Mouse (Mus musculus) kidney, adult 2 months (tissue): ENCODE measurements around the gene Ptprd. TPM values are rescaled to one million over a fixed set of nuclear protein-coding genes. Genes with fewer than 3 reads are reported as not detected.

ENCODE experiments used
- DNase-seq: peaks from one replicate; pipeline ENCODE4 v3.0.0; 2021
- H3K27ac ChIP-seq: fragments of 200-500 bp; 2 replicates; pipeline ENCODE4 v1.5.1; 2012; ENCODE audit warnings: low read depth, low read length, control low read depth, inconsistent platforms; ENCODE audit not compliant: insufficient read depth
- H3K27me3 ChIP-seq: fragments of 200-500 bp; replicated peaks from 2 replicates; pipeline ENCODE4 v1.6.1; 2012; ENCODE audit warnings: mild to moderate bottlenecking, moderate library complexity, low read length, inconsistent platforms; ENCODE audit not compliant: control insufficient read depth, insufficient read depth
- H3K36me3 ChIP-seq: fragments of 200-500 bp; 2 replicates; pipeline ENCODE4 v1.6.1; 2012; ENCODE audit warnings: mild to moderate bottlenecking, moderate library complexity, low read length, inconsistent platforms; ENCODE audit not compliant: control insufficient read depth, insufficient read depth
- H3K4me1 ChIP-seq: fragments of 200-500 bp; 2 replicates; pipeline ENCODE4 v1.6.1; 2011; ENCODE audit warnings: low read length; ENCODE audit not compliant: control insufficient read depth, insufficient read depth
- H3K4me3 ChIP-seq: fragments of 200-500 bp; 2 replicates; pipeline ENCODE4 v1.5.1; 2011; ENCODE audit warnings: mild to moderate bottlenecking, low read depth, low read length, control low read depth; ENCODE audit not compliant: insufficient read depth
- CTCF ChIP-seq: fragments of 200-500 bp; conservative IDR thresholded peaks from 2 replicates; pipeline ENCODE4 v1.5.1; 2011; ENCODE audit warnings: low read depth, mild to moderate bottlenecking, control low read depth, low read length, moderate library complexity, mixed read lengths; ENCODE audit not compliant: insufficient read depth, insufficient read length
- POLR2A ChIP-seq: fragments of 200-500 bp; IDR thresholded peaks from one replicate; pipeline ENCODE4 v1.6.1; 2011; ENCODE audit warnings: low read depth, low read length, control low read depth
- WGBS: fragments of 180-500 bp; shearing (Covaris S2); methylation state at CpG from one replicate; pipeline ENCODE4 v1.1.7; 2018; 5-methylcytosine and 5-hydroxymethylcytosine counted together
- polyA plus RNA-seq: library from polyadenylated mRNA; depleted of rRNA; stranded (reverse); fragments of >200 nt; gene quantifications from 2 replicates; pipeline ENCODE4 v1.2.3, GENCODE M21; 2012

Ptprd gene
- polyA plus RNA-seq, 1 experiment: 30.0 TPM

DNA sequence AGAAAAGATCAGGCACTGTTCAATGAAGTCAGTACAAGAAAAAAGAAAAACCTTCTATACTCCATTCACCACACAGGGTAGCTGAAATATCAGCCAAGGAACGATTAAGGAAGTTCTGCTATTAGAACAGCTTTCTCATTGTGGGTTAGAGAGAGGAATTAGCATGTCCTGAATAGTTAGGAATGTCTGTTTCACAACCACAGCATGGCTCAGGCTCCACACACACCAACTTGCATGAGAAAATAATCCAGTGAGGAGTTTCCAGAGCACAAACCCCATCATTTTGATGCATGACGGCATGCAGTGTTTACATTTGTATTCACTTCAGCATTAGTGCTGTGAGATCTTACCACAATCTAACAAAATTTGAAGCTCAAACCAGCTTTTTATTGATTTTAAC is 895.1 kb downstream of the Ptprd start:
- no peaks in the 10 kb centered on the region for H3K27me3 ChIP-seq
- no peak overlapping the region for H3K27ac ChIP-seq
- H3K4me1 ChIP-seq: no peaks in the 10 kb centered on the region
- H3K4me3 ChIP-seq: no peak overlapping the region
- no peak for TF ChIP-seq POLR2A
- TF ChIP-seq CTCF: no peak
- WGBS: 63% methylated on average over 2 of the region's 2 CpGs
- no peak for DNase-seq
- no peaks in the 10 kb centered on the region for H3K36me3 ChIP-seq

DNA sequence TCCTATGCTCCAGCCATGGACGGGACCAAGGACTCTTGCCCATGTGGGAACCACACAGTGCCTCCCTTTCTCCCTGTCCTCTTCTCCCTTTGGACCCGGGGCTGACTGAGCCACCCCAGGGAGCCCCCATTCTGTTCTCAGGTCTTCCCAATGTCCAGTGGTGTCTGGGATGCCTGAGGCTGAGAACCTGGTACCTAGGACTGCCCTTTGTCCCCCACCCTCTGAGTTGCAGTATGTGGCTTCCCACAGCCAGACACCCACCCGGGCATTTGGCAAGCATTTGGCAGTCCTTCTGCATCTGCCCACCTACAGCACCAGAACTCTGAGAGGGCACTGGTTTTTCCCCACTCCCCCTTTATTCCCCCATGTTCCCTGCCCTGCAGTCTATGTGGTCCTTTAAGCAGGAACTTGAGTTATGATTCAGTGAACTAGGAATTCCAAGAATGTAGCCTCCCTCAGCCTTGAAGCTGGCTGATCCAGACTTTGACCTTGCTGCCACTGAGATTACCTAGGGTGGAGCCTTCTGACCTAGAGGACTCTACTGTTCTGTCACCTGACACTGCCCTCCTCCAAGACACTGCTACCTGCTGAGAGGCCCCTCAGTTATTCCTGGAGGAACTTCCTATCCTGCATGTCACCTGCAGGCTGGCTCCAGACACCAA is 901.5 kb downstream of the Ptprd start:
- Histone ChIP-seq H3K27ac (peak overlapping the region; percentile 72), H3K36me3 (no peaks in the 10 kb centered on the region), H3K4me3 (no peak overlapping the region), H3K4me1 (peaks cover 2% of the 10 kb centered on the region; the same call in 1 of the 2 replicates), H3K27me3 (no peaks in the 10 kb centered on the region)
- peak; percentile 86 for DNase-seq
- 44% methylated on average over 3 of the region's 3 CpGs for WGBS
- TF ChIP-seq POLR2A (no peak), CTCF (no peak)

GRCm38 (mm10) chr4:77283423-77283822 is 928.3 kb downstream of the Ptprd start:
- TF ChIP-seq CTCF (no peak), POLR2A (no peak)
- Histone ChIP-seq H3K36me3 (no peaks in the 10 kb centered on the region), H3K4me3 (no peak overlapping the region), H3K4me1 (no peaks in the 10 kb centered on the region), H3K27me3 (no peaks in the 10 kb centered on the region), H3K27ac (no peak overlapping the region)
- 89% methylated on average over 1 of the region's 1 CpGs for WGBS
- no peak for DNase-seq

- no peak overlapping the region for H3K4me3 ChIP-seq
- H3K36me3 ChIP-seq: no peaks in the 10 kb centered on the region
- H3K4me1 ChIP-seq: no peaks in the 10 kb centered on the region
- no peak for DNase-seq
- TF ChIP-seq POLR2A: no peak
- no peak for TF ChIP-seq CTCF
- no peaks in the 10 kb centered on the region for H3K27me3 ChIP-seq
- no peak overlapping the region for H3K27ac ChIP-seq
- 79% methylated on average over 4 of the region's 4 CpGs for whole genome bisulfite sequencing
Measured at GRCm38 (mm10) chr4:77277913-77278312, 933.8 kb downstream of the Ptprd start.

DNA sequence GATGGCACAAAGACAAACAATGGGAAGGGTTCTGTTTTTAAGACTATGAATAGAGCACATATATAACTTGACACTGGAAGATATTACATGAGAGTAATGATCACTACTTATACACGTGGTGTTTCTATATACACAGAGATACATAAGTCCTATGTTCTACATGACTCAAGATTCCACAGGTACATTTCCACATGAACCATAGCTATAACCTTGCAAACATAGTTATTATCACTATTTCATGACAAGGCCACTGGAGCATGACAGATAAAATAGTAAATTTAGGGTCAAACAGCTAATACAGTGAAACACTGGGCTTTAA is 951.8 kb downstream of the Ptprd start:
- Histone ChIP-seq H3K27me3 (no peaks in the 10 kb centered on the region), H3K4me1 (no peaks in the 10 kb centered on the region; the same call in 1 of the 2 replicates), H3K4me3 (no peak overlapping the region), H3K36me3 (no peaks in the 10 kb centered on the region), H3K27ac (no peak overlapping the region)
- TF ChIP-seq POLR2A: no peak
- TF ChIP-seq CTCF: no peak
- 73% methylated on average over 1 of the region's 1 CpGs for WGBS
- no peak for DNase-seq

DNA sequence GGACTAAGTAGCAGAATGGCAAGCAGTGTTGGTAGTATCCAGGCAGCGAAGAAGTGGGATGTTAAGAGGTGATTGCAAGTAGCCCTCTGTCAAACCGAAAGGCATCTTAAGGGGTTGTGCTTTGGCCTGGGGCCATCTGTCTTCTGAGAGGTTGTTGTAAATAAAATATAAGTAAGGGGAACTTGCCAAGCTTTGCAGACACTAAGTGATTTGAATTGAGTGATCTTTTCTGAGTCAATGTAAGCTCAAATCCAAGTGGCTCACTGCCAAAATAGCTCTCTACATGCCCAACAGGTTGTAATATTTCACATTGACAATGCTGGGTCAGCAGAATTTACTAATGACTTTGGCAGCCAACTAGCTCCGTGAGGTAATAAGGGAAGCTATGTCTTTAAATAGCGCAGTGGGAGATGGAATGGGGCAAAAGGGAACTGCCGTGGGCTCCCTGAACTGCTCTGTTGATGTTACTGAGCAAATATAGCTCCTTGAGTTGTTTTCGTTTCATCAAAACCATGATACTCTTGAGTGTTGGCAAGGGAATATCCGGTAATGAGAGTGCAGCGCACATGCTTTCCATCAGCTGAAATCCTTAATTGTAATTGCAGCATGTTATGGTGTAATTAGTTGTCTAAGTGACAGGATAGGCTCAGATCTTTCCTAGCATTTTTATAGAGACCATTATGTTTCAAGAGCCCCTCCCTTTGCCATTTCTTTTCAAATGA is 952.4 kb downstream of the Ptprd start:
- TF ChIP-seq POLR2A (no peak), CTCF (no peak)
- 34% methylated on average over 8 of the region's 8 CpGs for WGBS
- DNase-seq: peak; percentile 21

DNA sequence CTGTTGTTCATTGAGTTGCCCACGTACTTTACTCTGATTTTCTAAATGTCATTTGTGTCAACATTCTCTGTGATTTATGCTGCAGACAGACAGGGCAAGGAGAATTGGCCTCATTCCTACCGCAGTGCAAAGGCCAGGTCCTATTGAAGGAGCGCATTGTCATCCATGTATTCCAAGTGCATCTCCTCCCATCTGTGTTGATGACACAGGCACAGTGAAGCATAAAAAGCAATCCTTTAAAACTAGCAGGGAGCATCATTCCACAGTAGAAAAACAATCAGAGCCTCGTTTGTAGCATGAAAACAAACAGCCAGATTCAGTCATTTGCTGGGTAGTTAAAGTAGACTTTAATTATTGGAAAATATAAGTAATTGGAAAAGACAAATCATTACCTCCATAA is 960.6 kb downstream of the Ptprd start:
- 63% methylated on average over 4 of the region's 4 CpGs for WGBS
- H3K4me1 ChIP-seq: no peaks in the 10 kb centered on the region
- DNase-seq: no peak
- H3K27ac ChIP-seq: no peak overlapping the region
- no peak for TF ChIP-seq CTCF
- TF ChIP-seq POLR2A: no peak
- H3K4me3 ChIP-seq: no peak overlapping the region
- H3K27me3 ChIP-seq: no peaks in the 10 kb centered on the region
- no peaks in the 10 kb centered on the region for H3K36me3 ChIP-seq

More for the DNA sequence above, 952.4 kb downstream of the Ptprd start:
- H3K4me3 ChIP-seq: no peak overlapping the region
- H3K36me3 ChIP-seq: no peaks in the 10 kb centered on the region
- no peaks in the 10 kb centered on the region for H3K27me3 ChIP-seq
- no peak overlapping the region for H3K27ac ChIP-seq
- H3K4me1 ChIP-seq: no peaks in the 10 kb centered on the region; the same call in 1 of the 2 replicates

- no peaks in the 10 kb centered on the region for H3K27me3 ChIP-seq
- no peak overlapping the region for H3K4me3 ChIP-seq
- H3K27ac ChIP-seq: no peak overlapping the region
- 47% methylated on average over 1 of the region's 1 CpGs for WGBS
- no peaks in the 10 kb centered on the region for H3K4me1 ChIP-seq
- DNase-seq: no peak
- TF ChIP-seq POLR2A (no peak), CTCF (no peak)
- H3K36me3 ChIP-seq: no peaks in the 10 kb centered on the region
Measured at GRCm38 (mm10) chr4:77249801-77250200, 962.0 kb downstream of the Ptprd start.
